Mouse (Mus musculus) olfactory bulb, adult 2 months (tissue): ENCODE results near the gene Asap3.

Experiments
- CTCF ChIP-seq: fragments of 200-500 bp; IDR thresholded peaks from 2 replicates; pipeline ENCODE4 v1.5.1; 2012; ENCODE audit warnings: low read depth, mild to moderate bottlenecking, low read length, moderate library complexity; ENCODE audit not compliant: insufficient read depth
- POLR2A ChIP-seq: fragments of 200-500 bp; IDR thresholded peaks from 2 replicates; pipeline ENCODE4 v1.6.1; 2012; ENCODE audit warnings: mild to moderate bottlenecking, low read depth, low read length, moderate library complexity; ENCODE audit not compliant: insufficient read depth

DNA sequence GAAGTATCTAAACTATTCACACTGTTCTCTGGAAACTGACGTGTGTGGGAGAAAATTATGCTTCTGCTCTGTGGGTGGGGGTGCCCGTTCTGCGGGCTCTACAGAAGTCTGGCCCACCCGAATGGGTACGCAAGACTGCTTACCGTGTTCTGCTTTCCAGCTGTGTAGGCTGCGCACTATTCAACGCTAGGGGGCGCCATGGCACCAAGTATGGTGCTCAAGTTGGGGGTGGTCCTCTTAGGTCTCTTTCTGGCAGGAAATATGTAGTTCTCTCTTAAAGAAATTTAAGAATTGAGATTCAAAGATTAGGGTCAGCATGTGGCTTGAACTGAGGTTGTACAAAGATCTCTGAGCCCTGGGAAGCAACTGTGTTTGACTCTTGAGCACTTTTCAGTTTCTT is 3.7 kb upstream of the Asap3 start:
- peak; percentile 42; the same call in 1 of the 2 replicates for TF ChIP-seq CTCF
- TF ChIP-seq POLR2A: no peak
